Mouse (Mus musculus) neutrophil, adult 65 days (primary cell): ENCODE data around the gene Lrrc3c. TPM values are rescaled to one million over a fixed set of nuclear protein-coding genes. Genes with fewer than 3 reads are reported as not detected.

Experiments
- total RNA-seq: library from RNA; stranded (reverse); gene quantifications from 2 replicates; pipeline ENCODE4 v1.2.4, GENCODE M21; 2023

Lrrc3c gene
- total RNA-seq = not detected in 2 replicates

GRCm38 (mm10) chr11:98597991-98598390, at the start of gene Lrrc3c:
Gene Lrrc3c, plus strand, starts transcription at chr11:98598291.

GRCm38 (mm10) chr11:98550975-98551828, 46.9 kb upstream of the Lrrc3c start, which contains the start of gene Zpbp2:
Gene Zpbp2, plus strand, starts transcription at chr11:98551097.

GRCm38 (mm10) chr11:98586892-98587563, 11.1 kb upstream of the Lrrc3c start, which contains the start of gene Ormdl3:
Gene Ormdl3, minus strand, starts transcription at chr11:98587368.

GRCm38 (mm10) chr11:98625611-98626410, 27.7 kb downstream of the Lrrc3c start, which contains the start of the genes Gm12355 and Gsdma3:
Gene Gm12355, minus strand, starts transcription at chr11:98625661.
Gene Gsdma3, plus strand, starts transcription at chr11:98626360.

GRCm38 (mm10) chr11:98646459-98646858, 48.4 kb downstream of the Lrrc3c start, which contains the start of gene Gsdma2:
Gene Gsdma2, plus strand, starts transcription at chr11:98646759.

Other genes with a start within 250 kb of the Lrrc3c start
- gene Ppp1r1b, start 249.9 kb upstream of the Lrrc3c start, total RNA-seq = not detected in 2 replicates
- 34.1 and 40.6 TPM in 2 replicates for gene Stard3, start 239.9 kb upstream of the Lrrc3c start, total RNA-seq
- not detected in 2 replicates for gene Tcap, start 214.5 kb upstream of the Lrrc3c start, total RNA-seq
- not detected in 2 replicates for gene Pnmt, start 211.8 kb upstream of the Lrrc3c start, total RNA-seq
- 1.3 and 1.9 TPM in 2 replicates for gene Pgap3, start 197.8 kb upstream of the Lrrc3c start, total RNA-seq
- not detected in 2 replicates for gene Erbb2, start 185.8 kb upstream of the Lrrc3c start, total RNA-seq
- gene Mien1, start 159.3 kb upstream of the Lrrc3c start, total RNA-seq = 38.5 and 55.9 TPM in 2 replicates
- gene Grb7, start 151.9 kb upstream of the Lrrc3c start, total RNA-seq = not detected in 2 replicates
- 1.8 and 5.5 TPM in 2 replicates for gene Ikzf3, start 52.3 kb upstream of the Lrrc3c start, total RNA-seq
- not detected in 2 replicates for gene Zpbp2, start 47.2 kb upstream of the Lrrc3c start, total RNA-seq
- 4.4 and 6.5 TPM in 2 replicates for gene Ormdl3, start 10.9 kb upstream of the Lrrc3c start, total RNA-seq
- 21.5 and 21.8 TPM in 2 replicates for gene Gm12355, start 27.4 kb downstream of the Lrrc3c start, total RNA-seq
- not detected in 2 replicates for gene Gsdma3, start 28.1 kb downstream of the Lrrc3c start, total RNA-seq
- not detected in 2 replicates for gene Gsdma2, start 48.5 kb downstream of the Lrrc3c start, total RNA-seq
- not detected in 2 replicates for gene Gsdma, start 66.1 kb downstream of the Lrrc3c start, total RNA-seq
- 36.3 and 38.7 TPM in 2 replicates for gene Psmd3, start 84.3 kb downstream of the Lrrc3c start, total RNA-seq
- gene Csf3, start 103.0 kb downstream of the Lrrc3c start, total RNA-seq = not detected in 2 replicates
- gene Med24, start 131.1 kb downstream of the Lrrc3c start, total RNA-seq = 40.2 and 46.5 TPM in 2 replicates
- gene Thra, start 142.3 kb downstream of the Lrrc3c start, total RNA-seq = 20.4 and 31.7 TPM in 2 replicates
- gene Nr1d1, start 177.0 kb downstream of the Lrrc3c start, total RNA-seq = 10.7 and 10.8 TPM in 2 replicates
- gene Msl1, start 197.2 kb downstream of the Lrrc3c start, total RNA-seq = 203 and 237 TPM in 2 replicates
- gene Casc3, start 206.6 kb downstream of the Lrrc3c start, total RNA-seq = 64.7 and 83.1 TPM in 2 replicates
- gene Rapgefl1, start 238.5 kb downstream of the Lrrc3c start, total RNA-seq = 0.19 and 0.59 TPM in 2 replicates